Mouse (Mus musculus) lung, adult 10 weeks (tissue): ENCODE data around the gene Tor3a. TPM values are rescaled to one million over a fixed set of nuclear protein-coding genes. Genes with fewer than 3 reads are reported as not detected.

Experiments
- polyA plus RNA-seq: library from polyadenylated mRNA; stranded (reverse); fragments of 350-450 nt; fragmentation: Illumina TruSeq; extraction: RNeasy Lipid Tissue Mini Kit (QIAGEN cat#74804); gene quantifications from one replicate; pipeline ENCODE4 v1.2.3, GENCODE M21; 2014; ENCODE audit warnings: low read depth, low replicate concordance; ENCODE audit not compliant: insufficient read depth

Gene Tor3a
- polyA plus RNA-seq, result 26.4 TPM

GRCm38 (mm10) chr1:156674195-156675000 lies at the start of gene Tor3a:
Tor3a (minus strand) TSS chr1:156674356.

DNA sequence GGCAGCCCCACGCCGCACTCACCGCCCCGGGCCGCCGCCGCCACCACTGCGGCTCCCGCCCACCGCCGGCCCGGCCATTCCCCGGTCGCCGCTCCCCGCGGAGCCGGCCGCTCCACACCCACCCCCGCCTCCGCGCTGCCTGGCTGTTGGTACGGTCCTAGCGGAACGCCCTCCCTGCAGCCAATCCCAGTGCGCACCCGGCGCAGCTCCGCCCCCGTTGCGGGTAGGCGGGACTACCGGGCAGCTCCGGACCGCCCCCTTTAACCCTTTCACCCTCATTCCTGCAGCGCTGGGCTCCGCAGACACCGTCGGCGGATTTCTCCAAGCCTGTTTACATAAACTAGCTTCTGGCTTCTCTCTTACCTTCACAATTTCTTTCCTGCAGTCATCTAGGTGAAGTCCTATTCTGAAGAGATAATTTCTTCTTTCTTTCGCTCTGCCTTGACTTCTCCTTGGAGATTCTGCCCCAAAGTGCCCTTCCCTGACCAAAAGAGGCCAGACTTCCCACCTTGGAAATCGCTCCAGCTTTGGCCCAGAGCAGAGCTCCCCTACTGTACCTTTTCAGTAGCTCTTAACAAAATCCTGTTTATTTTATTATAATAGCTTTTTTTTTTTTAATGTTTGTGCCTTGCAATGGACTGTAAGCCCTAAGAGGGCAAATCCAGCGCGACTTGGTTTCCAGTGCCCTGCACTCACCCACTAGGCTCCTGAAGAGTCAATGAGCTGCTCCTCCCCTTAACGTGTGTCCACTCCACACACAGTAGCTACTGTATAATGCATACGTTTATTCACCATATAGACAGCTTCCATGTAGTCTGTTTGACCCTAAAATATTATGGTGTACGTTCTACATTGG lies 45.0 kb upstream of the Tor3a start, which contains the start of gene Fam20b:
Gene Fam20b (minus strand): TSS at position 137 of the 856 bp plus-strand sequence.

Other genes starting within 250 kb of the Tor3a start
- gene Soat1, start 200.0 kb downstream of the Tor3a start, polyA plus RNA-seq, result 27.9 TPM
- 0.73 TPM for gene Gm10031, start 150.3 kb downstream of the Tor3a start, polyA plus RNA-seq
- 3.2 TPM for gene Abl2, start 115.6 kb downstream of the Tor3a start, polyA plus RNA-seq
- gene Fam20b, start 44.7 kb upstream of the Tor3a start, polyA plus RNA-seq, result 24.2 TPM
- not detected for gene Angptl1, start 164.2 kb upstream of the Tor3a start, polyA plus RNA-seq